Mouse (Mus musculus): Measurements from ENCODE around the gene Sec31a.
A peak's percentile ranks its signal among the peaks of the same experiment; 100 is the strongest.

Sec31a gene

DNA sequence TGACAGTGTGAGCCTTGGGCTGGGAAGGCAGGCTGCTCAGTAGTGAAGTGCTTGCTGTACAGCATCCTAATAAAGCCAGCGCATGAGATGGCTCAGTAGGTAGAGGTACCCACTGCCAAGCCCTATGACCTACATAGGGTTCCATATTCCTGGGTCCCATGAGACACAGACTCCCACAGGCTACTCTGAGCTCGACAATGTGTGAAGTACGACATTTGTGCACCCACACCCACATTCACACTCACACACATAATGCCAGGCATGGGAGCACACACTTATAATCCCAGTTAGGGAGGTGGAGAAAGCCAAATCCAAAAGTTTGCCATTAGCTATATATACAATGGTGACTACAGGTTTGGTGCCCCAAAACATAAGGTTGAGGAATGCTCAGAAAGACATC lies 19.3 kb downstream of the Sec31a start:
- DNase-seq = no peak

DNA sequence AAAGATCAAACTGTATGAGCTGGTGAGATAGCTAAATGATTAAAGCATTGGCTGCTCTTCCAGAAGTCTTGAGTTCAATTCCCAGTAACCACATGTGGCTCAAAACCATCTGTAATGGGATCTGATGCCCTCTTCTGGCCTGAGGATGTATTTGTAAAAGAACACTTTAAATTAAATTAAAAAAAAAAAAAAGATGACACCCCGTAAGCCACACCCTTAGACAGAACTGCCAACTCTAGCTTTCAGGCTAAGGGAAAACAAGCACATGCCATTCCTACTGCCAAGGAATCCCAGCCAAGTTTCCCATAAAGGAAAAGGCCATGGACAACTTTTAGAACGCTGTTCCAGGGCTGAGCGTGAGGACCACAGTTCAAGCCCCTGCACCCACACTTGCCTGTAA lies 22.4 kb downstream of the Sec31a start:
- DNase-seq = no peak

DNA sequence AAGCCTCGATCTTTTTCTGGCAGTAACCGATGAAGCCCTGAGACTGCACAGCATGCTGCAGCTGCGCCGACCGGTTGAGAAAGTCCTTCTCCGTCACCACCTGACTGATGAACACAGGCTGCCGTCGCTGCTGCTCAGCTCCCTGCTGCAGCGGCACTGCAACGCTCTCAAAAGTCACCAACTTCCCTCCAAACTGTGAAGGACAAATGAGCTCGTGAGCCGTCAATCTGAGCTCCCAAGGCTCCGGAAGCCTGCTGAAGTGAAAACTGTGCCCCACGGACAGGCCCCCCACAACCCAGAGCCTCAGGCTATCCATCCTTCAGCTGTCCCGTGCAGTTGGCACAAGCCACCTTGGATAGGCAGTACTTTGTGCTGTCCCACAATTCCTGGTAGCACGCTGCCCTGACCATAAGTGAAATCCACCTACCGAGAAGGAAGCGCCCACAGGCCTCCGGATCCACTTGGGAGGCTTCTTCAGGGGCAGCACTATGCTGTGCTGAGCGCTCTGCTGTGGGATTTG lies 23.5 kb downstream of the Sec31a start:
- DNase-seq = no peak

DNA sequence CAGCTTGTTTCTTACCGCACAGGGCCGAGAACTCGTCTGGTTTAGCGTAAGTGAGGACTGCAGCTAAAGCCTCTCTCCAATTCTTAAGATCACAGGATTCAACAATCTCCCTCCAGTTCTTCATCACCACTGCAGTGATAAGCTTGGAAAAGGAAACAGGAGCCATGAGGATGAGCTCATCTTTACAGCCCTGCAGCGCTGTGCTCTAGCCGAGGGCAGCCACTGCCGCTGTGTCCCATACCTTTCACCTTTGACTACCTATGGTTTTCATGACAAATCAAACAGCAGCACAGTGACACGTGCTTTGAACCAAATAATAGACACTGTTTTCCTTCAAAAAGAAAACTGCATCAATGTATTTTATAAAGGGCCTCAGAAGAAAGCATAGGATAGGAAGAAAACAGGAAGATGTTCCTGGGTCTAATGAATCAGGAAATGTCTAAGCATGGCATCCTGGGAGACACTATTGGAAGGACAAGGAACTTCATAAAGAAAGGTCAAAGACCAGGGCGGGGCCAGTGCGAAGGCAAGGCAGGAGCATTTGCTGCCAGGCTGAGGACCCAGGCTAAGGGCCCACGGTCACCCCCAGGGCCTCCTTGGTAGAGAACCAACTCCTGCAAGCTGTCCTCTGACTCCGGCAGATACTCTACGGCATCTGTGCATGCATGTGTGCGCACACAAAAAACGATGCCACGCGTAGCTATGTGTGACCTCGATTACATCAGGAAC lies 32.1 kb downstream of the Sec31a start:
- no peak for DNase-seq

DNA sequence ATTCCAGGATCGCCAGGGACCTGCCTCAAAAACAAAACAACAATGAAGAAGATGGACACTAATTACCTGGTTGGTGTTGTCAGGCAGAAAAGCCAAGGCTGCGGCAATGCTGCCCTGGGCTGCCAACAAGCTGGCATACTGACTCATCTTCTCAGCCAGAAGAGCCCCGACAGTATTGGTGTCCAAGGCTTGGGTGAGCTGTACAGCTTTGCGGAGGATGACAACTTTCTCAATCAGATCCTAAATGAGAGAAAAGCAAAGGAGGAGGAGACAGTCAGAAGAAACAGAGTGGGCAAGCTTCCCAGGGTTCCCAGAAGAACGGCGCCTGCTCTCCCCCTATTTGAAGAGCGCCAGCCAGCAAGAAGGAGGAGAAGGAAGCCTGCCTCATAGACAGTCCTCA lies 34.9 kb downstream of the Sec31a start:
- DNase-seq = no peak

DNA sequence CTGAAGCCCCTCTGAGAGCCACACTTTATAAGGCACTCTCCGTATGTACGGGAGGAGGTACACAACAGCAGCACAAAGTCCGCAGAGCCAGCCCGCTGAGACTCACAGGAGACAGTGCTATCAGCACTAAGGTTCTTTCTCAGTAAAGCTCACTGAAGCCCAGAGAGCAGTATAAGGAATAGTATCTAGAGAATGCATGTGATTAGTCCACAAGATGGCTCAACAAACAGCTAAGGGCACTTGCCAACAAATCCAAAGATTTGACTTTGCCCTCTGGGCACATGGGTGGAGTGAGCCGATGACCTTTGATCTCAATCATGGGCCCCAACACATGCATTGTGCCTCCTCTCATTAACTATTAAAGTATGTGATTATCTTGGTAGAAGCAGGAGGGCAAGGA lies 35.8 kb downstream of the Sec31a start:
- DNase-seq = no peak

DNA sequence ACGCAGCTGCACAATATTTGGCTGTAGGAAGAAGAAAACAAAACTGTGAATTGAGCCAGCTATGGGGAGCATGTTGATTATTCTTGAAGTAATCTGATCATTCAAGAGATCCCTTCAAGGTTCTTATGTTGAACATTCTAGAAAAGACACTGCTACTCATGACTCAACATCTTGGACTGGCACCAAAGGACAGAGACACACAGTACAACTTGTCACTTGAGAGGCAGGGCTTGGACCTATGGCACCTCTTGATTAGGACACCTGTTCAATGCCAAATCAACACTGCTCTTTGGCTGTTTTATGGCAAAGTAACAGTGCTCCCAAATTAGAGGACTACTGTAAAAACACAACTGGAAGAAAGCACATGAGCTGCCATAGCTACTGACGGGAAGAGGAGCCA lies 37.1 kb downstream of the Sec31a start:
- DNase-seq = no peak

DNA sequence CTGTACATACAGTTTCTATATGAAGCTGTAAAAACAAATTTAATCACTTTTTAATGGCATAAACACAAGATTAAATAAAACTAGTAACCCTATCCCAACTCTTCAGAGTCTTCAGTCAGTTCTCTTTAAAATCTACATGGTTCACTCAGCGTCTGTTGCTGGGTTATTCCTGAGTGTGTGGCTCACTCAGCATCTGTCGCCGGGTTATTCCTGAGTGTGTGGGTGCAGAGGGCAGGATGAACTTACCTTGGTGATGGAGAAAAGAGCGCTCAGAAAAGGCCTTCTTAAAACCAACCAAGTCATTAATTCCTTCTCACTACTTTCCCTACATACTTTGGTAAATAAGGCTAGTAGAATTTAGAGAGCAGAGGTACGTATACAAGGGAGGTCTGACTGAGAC lies 37.8 kb downstream of the Sec31a start:
- no peak for DNase-seq

DNA sequence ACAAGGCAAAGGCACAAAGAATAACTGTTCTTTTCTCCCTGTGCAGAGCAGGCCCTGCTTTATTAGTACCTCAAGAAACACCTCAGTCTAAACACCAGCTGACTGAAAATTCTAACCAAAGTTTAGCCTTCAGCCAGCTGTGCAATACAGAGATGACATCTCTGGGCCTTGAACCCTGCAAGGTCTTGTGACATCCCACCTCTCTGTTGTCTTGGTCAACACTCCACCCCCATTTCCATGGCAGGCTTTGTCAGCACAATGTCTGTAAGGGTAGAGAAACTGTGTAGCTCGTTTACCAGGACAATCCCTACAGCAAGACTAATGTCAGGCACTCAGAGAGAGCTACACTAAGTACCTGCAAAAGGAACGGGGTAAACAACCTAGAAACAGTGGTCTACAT lies 38.7 kb downstream of the Sec31a start:
- DNase-seq = no peak

DNA sequence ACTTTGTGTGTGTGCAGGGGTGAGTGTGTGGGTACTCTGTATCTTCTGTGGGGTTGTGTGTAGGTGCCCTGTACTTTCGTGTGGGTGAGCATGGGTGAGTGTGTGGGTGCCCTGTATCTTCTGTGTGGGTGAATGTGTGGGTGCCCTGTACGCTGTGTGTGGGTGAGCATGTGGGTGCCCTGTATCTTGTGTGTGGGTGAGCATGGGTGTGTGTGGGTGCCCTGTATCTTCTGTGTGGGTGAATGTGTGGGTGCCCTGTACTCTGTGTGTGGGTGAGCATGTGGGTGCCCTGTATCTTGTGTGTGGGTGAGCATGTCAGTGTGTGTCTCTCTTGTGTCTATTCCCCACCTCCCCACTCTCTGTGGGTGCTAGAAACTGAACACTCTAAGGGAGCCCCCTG lies 41.3 kb downstream of the Sec31a start:
- DNase-seq = no peak

DNA sequence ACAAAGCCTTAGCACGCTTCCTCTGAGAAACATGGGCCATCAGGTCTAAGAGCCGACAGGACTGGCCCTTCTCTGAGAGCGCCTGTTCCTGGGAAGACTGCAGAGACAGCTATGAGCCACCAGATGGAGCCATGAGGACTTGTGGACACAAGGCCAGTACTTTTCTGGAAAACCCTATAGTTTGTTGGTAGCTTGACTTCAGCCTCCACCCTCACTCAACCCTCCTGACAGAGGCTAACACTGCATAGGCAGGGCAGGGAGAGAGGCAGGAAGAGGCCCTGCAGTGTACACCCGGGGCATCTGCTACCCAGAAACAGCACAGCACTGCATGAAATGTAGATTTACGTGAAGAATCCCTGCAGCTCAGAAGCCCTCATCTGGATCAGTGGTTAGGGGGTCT lies 42.1 kb downstream of the Sec31a start:
- peak; percentile 21 to 43 for DNase-seq

DNA sequence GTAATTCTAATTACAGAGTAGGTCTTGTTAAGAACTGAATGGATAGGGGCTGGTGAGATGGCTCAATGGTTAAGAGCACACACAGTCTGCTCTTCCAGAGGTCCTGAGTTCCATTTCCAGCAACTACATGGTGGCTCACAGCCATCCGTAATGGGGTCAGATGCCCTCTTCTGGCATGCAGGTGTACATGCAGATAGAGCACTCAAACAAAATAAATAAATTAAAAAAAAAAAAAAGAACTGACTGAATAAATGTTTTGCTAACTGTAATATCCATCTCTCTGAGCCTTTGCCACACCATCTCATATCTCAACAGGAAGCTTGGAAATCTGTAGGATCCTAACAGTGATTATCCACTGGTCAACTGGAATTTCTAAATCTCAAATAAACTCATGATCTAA lies 45.1 kb downstream of the Sec31a start:
- no peak for DNase-seq

DNA sequence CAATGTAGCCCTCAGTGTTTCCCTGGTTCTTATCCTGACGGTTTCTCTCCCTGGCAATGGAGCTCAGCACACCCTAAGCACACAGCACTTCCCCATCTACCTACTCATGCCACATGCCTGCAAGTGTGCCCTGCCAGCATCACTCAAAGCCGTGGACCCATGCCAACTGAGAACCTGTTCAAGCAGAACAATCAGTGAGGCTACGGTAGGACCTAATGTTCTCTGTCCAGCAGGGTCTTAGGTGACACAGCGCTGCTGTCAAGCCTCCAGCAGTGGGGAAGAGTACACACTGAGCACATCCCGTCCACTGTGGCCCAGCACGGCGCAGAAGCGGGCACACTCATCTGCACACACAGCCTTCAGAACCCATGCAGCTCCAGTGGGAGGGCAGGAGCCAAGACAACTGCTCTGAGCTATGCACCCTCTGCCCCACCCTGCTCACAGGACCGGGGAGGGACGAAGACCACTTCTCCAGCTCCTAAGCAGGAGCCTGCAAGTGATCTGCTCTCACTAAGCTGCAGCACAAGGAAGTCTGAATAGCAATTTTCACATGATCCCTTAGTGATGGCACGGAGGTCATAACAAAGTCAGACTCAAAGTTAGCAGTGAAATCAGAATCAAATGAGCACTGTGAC lies 46.1 kb downstream of the Sec31a start:
- DNase-seq = no peak

DNA sequence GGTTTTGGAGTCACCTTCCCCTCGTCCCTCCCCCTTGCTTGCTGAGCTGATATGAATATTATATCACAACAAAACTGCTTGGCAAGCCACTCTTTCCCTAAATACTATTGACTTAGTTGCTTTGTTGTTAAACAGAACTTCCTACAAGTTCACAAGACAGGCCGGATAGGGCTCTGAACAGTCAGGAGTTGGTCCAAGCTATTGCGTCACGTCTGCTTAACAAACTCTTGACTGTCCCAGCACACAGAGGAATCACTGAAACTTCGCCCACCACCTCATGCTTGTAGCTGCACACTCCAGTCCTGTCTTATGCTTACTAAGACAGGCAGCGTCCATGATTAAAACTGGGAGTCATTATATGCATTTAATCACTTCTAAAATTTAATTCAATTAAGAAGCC lies 46.9 kb downstream of the Sec31a start:
- DNase-seq = no peak

DNA sequence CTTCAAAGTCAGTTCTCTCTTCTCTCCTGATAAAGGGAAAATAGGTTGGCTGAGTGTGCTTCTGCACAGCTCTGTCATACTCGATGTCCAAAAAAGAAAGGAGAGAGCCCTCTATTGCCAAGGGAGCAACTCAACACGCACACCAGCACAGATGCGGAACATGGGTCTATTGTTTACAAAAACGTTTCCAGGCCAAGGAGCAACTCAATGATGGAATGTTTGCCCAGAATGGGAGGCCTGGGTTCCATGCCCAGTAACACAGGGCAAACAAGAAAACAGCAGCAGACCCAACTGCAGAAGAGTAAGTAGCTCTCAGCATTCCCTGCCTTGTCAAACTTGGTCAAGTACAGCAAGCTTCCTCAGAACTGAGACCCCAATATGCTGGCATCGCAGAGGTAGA lies 47.5 kb downstream of the Sec31a start:
- DNase-seq = no peak

DNA sequence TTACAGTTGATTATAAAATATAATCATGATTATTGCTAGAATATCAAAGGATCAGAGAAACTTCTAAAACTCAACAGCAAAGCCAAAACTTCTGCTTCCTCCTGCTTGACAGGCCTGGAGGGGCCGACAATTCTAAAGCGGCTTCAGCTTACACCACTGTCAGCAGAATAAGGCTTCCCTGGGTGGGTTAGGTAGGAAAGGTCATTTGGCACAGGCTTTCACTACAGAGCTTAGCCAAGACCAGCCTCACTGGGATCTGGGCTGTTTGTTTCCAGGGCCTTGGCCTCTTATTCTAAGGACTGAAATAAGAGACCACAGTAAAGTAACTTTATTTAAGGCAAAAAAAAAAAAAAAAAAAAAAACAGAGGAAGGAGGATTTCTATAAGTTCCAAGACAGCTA lies 49.0 kb downstream of the Sec31a start:
- no peak for DNase-seq

DNA sequence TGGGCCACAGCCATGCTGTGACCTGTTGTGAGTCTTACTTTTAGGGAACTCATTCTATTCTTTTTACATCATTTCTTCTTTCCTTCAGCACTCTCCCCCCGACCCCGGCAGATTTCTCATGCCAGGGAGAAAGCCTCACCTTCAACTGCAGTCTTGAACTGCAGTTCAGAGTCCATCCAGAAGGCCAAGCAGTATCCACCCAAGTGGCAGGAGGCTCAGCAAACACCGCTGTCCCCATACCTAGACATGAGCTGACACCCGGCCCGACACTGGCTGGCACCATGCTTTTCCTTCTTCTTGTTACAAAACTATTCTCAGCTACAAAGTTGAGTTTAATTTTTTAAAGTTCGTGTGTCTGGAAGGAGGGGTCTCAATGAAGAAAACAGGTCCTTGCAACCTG lies 55.7 kb downstream of the Sec31a start:
- DNase-seq = no peak

DNA sequence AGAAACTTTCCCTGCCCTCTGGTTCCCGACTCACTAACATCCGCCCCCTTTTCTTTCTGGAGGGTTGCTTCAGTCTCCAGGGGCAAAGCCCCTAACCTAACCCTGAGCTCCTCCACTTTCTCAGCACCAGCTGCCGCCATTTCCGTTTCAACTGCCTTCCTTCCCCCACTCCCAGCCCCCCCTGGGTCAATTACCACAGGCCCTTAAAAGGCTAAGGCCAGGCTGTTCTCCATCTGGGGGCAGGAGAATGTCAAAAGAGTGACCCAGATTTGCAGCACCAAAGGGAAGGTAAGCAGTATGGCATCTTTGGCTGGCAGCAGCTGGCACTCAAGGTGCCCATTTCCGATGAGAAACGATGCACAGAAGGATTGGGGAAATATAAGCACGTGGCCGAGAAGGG lies 57.7 kb downstream of the Sec31a start:
- DNase-seq = peak; percentile 38 to 40

DNA sequence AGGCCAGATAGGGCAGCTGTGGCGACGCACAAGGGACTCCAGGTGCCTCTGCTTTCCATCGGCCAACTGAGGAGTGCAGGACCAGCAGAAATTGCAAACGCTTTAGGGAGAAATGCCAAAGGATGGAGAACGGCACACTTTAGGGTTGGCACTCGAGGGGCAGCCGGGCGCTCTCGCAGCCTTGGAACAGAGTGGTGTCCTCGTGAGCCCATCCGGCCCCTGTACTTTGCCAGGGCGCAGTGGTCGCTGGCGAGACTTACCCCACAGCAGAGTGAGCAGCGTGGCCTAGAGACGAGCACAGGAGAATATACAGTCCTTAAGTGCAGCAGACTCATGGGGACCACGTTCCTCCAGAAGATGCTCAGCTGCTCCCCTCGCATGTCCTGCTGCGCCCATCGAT lies 61.4 kb downstream of the Sec31a start:
- DNase-seq = no peak

DNA sequence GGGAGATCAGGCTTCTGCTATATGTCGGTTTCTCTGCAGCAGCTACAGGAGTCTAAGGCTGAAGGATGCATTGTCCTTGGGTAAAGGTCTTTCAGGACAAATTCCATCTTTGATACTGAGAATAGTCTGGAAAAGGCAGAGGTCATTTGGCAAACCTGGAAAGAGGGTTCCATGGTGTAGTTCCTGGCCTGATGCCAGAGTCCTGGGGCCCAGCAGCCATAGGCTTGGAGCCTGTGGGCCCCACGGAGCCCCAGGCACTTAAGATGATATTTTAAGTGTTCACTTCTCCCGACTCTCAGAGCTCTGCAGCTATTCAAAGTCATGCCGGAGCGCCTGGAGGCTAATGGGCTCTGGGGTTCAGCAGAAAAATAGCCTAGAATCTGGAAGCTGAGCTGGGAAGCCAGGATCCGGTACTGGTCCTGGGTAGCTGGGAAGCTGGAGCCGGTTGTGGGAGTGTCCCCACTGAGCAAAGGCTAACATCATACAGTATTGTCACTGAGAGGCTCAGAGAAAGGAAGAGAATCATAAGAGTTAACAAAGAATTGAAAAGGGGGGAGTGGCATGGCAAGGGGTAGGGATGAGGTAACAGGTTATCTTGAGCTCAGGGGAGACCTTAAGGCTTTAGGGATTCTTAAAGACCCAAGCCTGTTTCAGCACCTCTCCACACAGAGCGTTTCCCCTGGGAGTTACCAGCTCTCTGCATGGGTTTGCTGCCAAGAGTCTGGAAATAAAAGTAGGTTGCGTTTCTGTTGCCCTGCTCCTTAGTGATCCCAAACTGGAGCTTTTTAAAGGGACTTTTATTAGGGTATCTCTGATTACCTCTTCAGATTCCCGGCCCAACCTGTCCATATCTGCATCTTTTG lies 62.8 kb downstream of the Sec31a start:
- DNase-seq = no peak

DNA sequence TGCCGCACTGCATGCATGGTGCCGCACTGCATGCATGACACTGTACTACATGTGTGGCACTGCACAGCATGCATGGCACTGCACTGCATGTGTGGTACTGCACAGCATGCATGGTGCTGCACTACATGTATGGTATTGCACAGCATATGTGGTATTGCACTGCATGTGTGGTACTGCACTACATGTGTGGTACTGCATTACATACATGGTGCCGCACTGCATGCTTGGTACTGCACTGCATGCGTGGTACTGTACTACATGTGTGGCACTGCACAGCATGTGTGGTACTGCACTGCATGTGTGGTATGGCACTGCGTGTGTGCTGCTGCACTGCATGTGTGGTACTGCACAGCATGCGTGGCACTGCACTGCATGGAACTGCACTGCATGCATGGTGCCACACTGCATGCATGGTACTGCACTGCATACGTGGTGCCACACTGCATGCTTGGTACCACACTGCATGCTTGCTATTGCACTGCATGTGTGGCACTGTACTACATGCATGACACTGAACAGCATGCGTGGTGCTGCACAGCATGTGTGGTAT lies 65.1 kb downstream of the Sec31a start:
- DNase-seq = no peak

DNA sequence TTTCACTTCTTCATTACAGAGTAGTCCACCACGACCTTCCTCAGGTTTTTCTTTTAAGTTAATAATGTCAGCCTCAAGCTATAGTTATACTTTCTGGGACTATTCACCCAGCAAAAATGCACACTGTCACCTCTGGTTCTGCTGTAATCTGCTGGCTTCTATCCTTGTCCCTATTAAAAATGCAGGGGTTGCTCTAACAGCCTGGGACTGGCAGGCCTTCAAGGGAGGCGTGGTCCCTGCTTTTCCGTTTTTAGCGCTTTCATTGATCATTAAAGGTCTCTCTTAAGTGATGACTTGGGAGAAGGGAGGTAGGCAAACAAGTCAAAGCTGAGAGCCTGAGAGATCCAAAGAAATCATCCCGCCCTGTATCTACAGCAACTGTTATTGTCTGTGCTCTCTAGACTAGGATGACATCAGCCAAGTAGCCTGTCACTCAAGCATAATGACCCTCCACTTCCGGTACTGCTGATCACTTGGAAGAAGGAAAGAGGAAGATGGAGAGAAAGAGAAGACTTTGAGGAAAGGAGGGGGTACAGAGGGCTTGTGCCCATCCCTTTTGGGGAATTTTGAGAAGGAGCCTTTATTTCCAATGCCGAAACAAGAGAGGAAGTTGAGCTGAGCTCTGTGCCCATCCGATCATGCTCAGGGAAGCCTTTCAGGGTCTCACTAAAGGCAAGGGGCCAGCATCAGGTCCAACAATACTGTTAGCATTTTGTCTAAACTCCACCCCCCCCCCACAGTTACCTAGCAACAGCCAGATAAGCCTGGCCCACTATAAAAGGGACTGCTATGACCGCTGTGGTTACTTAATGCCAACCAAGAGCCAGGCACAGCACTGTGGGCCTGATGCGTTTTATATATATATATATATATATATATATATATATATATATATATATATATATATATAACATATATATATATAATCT lies 66.5 kb downstream of the Sec31a start:
- DNase-seq = no peak

Measured in thymus, postnatal 36 days (tissue).